Mouse (Mus musculus): ENCODE data around the gene Ffar2. TPM values are rescaled to one million over a fixed set of nuclear protein-coding genes. Genes with fewer than 3 reads are reported as not detected.
"Not testable (repeated sequence)": the region's sequence is repeated elsewhere in the genome, so short reads cannot be mapped to it uniquely, and the experiment has no call there.

Gene Ffar2
- polyA plus RNA-seq, 1 experiment from 2014 or later, result 0.35 TPM

- DNase-seq (no peak), ATAC-seq (ENCODE audit: low read depth) (no peak)
- Histone ChIP-seq H3K9ac (no peak overlapping the region), H3K27me3 (no peaks in the 10 kb centered on the region), H3K4me3 (replicated peaks) (no peak overlapping the region), H3K9me3 (replicated peaks) (no peaks in the 10 kb centered on the region), H3K27ac (no peak overlapping the region), H3K4me1 (replicated peaks) (peaks cover 15% of the 10 kb centered on the region), H3K36me3 (no peaks in the 10 kb centered on the region), H3K4me2 (no peak overlapping the region)
- 39% methylated on average over 2 of the region's 2 CpGs for WGBS (ENCODE audit: insufficient replicate concordance)
These were observed 23.0 kb upstream of the Ffar2 start for GRCm38 (mm10) chr7:30846505-30847053.

- Histone ChIP-seq H3K4me3 (replicated peaks) (no peak overlapping the region), H3K9me3 (replicated peaks) (no peaks in the 10 kb centered on the region), H3K27ac (no peak overlapping the region), H3K27me3 (no peaks in the 10 kb centered on the region), H3K4me2 (no peak overlapping the region), H3K4me1 (replicated peaks) (peaks cover 20% of the 10 kb centered on the region), H3K36me3 (no peaks in the 10 kb centered on the region), H3K9ac (no peak overlapping the region)
- DNase-seq (no peak), ATAC-seq (ENCODE audit: low read depth) (no peak)
- 47% methylated on average over 7 of the region's 7 CpGs for WGBS (ENCODE audit: insufficient replicate concordance)
These were observed 21.2 kb upstream of the Ffar2 start for GRCm38 (mm10) chr7:30844676-30845297.

GRCm38 (mm10) chr7:30842092-30842491 lies 18.5 kb upstream of the Ffar2 start:
- WGBS (ENCODE audit: insufficient replicate concordance), result 21% methylated on average over 5 of the region's 5 CpGs
- Histone ChIP-seq H3K4me2 (no peak overlapping the region), H3K9ac (no peak overlapping the region), H3K36me3 (no peaks in the 10 kb centered on the region), H3K27me3 (no peaks in the 10 kb centered on the region), H3K4me1 (replicated peaks) (peaks cover 20% of the 10 kb centered on the region), H3K27ac (no peak overlapping the region), H3K4me3 (replicated peaks) (no peak overlapping the region), H3K9me3 (replicated peaks) (no peaks in the 10 kb centered on the region)
- ATAC-seq (ENCODE audit: low read depth), result no peak
- DNase-seq, result no peak

GRCm38 (mm10) chr7:30841379-30841778 lies 17.8 kb upstream of the Ffar2 start:
- DNase-seq (no peak), ATAC-seq (ENCODE audit: low read depth) (no peak)
- H3K9ac ChIP-seq, result no peak overlapping the region
- H3K4me1 ChIP-seq (replicated peaks), result peaks cover 20% of the 10 kb centered on the region
- H3K27ac ChIP-seq, result no peak overlapping the region
- H3K27me3 ChIP-seq, result no peaks in the 10 kb centered on the region
- WGBS (ENCODE audit: insufficient replicate concordance), result 60% methylated on average over 4 of the region's 4 CpGs
- no peak overlapping the region for H3K4me2 ChIP-seq
- no peaks in the 10 kb centered on the region for H3K36me3 ChIP-seq
- no peak overlapping the region for H3K4me3 ChIP-seq (replicated peaks)
- no peaks in the 10 kb centered on the region for H3K9me3 ChIP-seq (replicated peaks)

GRCm38 (mm10) chr7:30840306-30840705 lies 16.7 kb upstream of the Ffar2 start:
- H3K4me3 ChIP-seq (replicated peaks), result no peak overlapping the region
- no peaks in the 10 kb centered on the region for H3K27me3 ChIP-seq
- H3K4me2 ChIP-seq, result no peak overlapping the region
- H3K4me1 ChIP-seq (replicated peaks), result peaks cover 20% of the 10 kb centered on the region
- ATAC-seq (ENCODE audit: low read depth), result no peak
- 59% methylated on average over 3 of the region's 3 CpGs for WGBS (ENCODE audit: insufficient replicate concordance)
- H3K27ac ChIP-seq, result no peak overlapping the region
- H3K9ac ChIP-seq, result no peak overlapping the region
- no peaks in the 10 kb centered on the region for H3K9me3 ChIP-seq (replicated peaks)
- no peak for DNase-seq
- no peaks in the 10 kb centered on the region for H3K36me3 ChIP-seq

- H3K4me3 ChIP-seq (replicated peaks), result no peak overlapping the region
- H3K27me3 ChIP-seq, result no peaks in the 10 kb centered on the region
- no peak overlapping the region for H3K27ac ChIP-seq
- H3K36me3 ChIP-seq, result no peaks in the 10 kb centered on the region
- DNase-seq (no peak), ATAC-seq (ENCODE audit: low read depth) (no peak)
- H3K4me1 ChIP-seq (replicated peaks), result peaks cover 9% of the 10 kb centered on the region
- no peak overlapping the region for H3K9ac ChIP-seq
- H3K9me3 ChIP-seq (replicated peaks), result no peaks in the 10 kb centered on the region
- no peak overlapping the region for H3K4me2 ChIP-seq
These were observed 13.7 kb upstream of the Ffar2 start for GRCm38 (mm10) chr7:30837277-30837676.

GRCm38 (mm10) chr7:30832684-30833083 lies 9.1 kb upstream of the Ffar2 start:
- H3K4me2 ChIP-seq; H3K4me1 ChIP-seq (replicated peaks); H3K27ac ChIP-seq; DNase-seq; H3K36me3 ChIP-seq; H3K27me3 ChIP-seq; H3K9me3 ChIP-seq (replicated peaks); ATAC-seq (ENCODE audit: low read depth); H3K9ac ChIP-seq; H3K4me3 ChIP-seq (replicated peaks): not testable (repeated sequence)
- 23% methylated on average over 8 of the region's 11 CpGs for WGBS (ENCODE audit: insufficient replicate concordance)

GRCm38 (mm10) chr7:30832261-30832660 lies 8.7 kb upstream of the Ffar2 start:
- DNase-seq (no peak), ATAC-seq (ENCODE audit: low read depth) (no peak)
- H3K9ac ChIP-seq, result no peak overlapping the region
- no peaks in the 10 kb centered on the region for H3K27me3 ChIP-seq
- H3K36me3 ChIP-seq, result no peaks in the 10 kb centered on the region
- H3K27ac ChIP-seq, result no peak overlapping the region
- 38% methylated on average over 16 of the region's 17 CpGs for WGBS (ENCODE audit: insufficient replicate concordance)
- no peaks in the 10 kb centered on the region for H3K9me3 ChIP-seq (replicated peaks)
- H3K4me1 ChIP-seq (replicated peaks), result 0 out of 2 replicates have a peak, but pooled peaks cover 3% of the 10 kb centered on the region
- no peak overlapping the region for H3K4me3 ChIP-seq (replicated peaks)
- H3K4me2 ChIP-seq, result no peak overlapping the region

- WGBS (ENCODE audit: insufficient replicate concordance), result 47% methylated on average over 3 of the region's 3 CpGs
- ATAC-seq (ENCODE audit: low read depth), result no peak
- H3K4me3 ChIP-seq (replicated peaks), result no peak overlapping the region
- H3K4me2 ChIP-seq, result no peak overlapping the region
- H3K27me3 ChIP-seq, result no peaks in the 10 kb centered on the region
- no peak for DNase-seq
- H3K36me3 ChIP-seq, result no peaks in the 10 kb centered on the region
- H3K27ac ChIP-seq, result no peak overlapping the region
- no peak overlapping the region for H3K9ac ChIP-seq
- no peaks in the 10 kb centered on the region for H3K9me3 ChIP-seq (replicated peaks)
- 0 out of 2 replicates have a peak, but pooled peaks cover 3% of the 10 kb centered on the region for H3K4me1 ChIP-seq (replicated peaks)
These were observed 5.9 kb upstream of the Ffar2 start for GRCm38 (mm10) chr7:30829428-30829827.

- not testable (repeated sequence) for ATAC-seq (ENCODE audit: low read depth); DNase-seq; H3K9ac ChIP-seq; H3K4me1 ChIP-seq (replicated peaks); H3K4me3 ChIP-seq (replicated peaks); H3K9me3 ChIP-seq (replicated peaks); H3K27me3 ChIP-seq; H3K27ac ChIP-seq; H3K36me3 ChIP-seq; H3K4me2 ChIP-seq
These were observed 5.3 kb upstream of the Ffar2 start for GRCm38 (mm10) chr7:30828871-30829270.

GRCm38 (mm10) chr7:30826660-30827059 lies 3.1 kb upstream of the Ffar2 start:
- no peaks in the 10 kb centered on the region for H3K27me3 ChIP-seq
- no peaks in the 10 kb centered on the region for H3K9me3 ChIP-seq (replicated peaks)
- no peak overlapping the region for H3K4me3 ChIP-seq (replicated peaks)
- DNase-seq (no peak), ATAC-seq (ENCODE audit: low read depth) (no peak)
- no peak overlapping the region for H3K4me2 ChIP-seq
- WGBS (ENCODE audit: insufficient replicate concordance), result 61% methylated on average over 10 of the region's 10 CpGs
- no peak overlapping the region for H3K9ac ChIP-seq
- H3K27ac ChIP-seq, result no peak overlapping the region
- H3K4me1 ChIP-seq (replicated peaks), result 0 out of 2 replicates have a peak, but pooled peaks cover 3% of the 10 kb centered on the region
- no peaks in the 10 kb centered on the region for H3K36me3 ChIP-seq

- Histone ChIP-seq H3K9ac (no peak overlapping the region), H3K27ac (no peak overlapping the region), H3K27me3 (no peaks in the 10 kb centered on the region), H3K9me3 (replicated peaks) (no peaks in the 10 kb centered on the region), H3K4me1 (replicated peaks) (peaks cover 17% of the 10 kb centered on the region), H3K4me3 (replicated peaks) (no peak overlapping the region), H3K36me3 (no peaks in the 10 kb centered on the region), H3K4me2 (no peak overlapping the region)
- DNase-seq (no peak), ATAC-seq (ENCODE audit: low read depth) (no peak)
- WGBS (ENCODE audit: insufficient replicate concordance), result 74% methylated on average over 3 of the region's 3 CpGs
These were observed 731 bp upstream of the Ffar2 start for GRCm38 (mm10) chr7:30824306-30824705.
